Mouse (Mus musculus) thymus, adult 2 months (tissue): ENCODE data around the gene Ociad1. TPM values are rescaled to one million over a fixed set of nuclear protein-coding genes. Genes with fewer than 3 reads are reported as not detected.

Experiments
- DNase-seq: peaks from one replicate; pipeline ENCODE4 v3.0.0; 2021
- H3K27ac ChIP-seq: fragments of 200-500 bp; 2 replicates; pipeline ENCODE4 v1.5.1; 2012; ENCODE audit warnings: low read length, control low read depth; ENCODE audit not compliant: control insufficient read depth, insufficient read depth
- H3K27me3 ChIP-seq: fragments of 200-500 bp; 2 replicates; pipeline ENCODE4 v1.6.1; 2012; ENCODE audit warnings: mild to moderate bottlenecking, low read length, moderate library complexity, mixed read lengths; ENCODE audit not compliant: control insufficient read depth, insufficient read depth
- H3K36me3 ChIP-seq: fragments of 200-500 bp; 2 replicates; pipeline ENCODE4 v1.6.1; 2012; ENCODE audit warnings: mild to moderate bottlenecking, low read length, moderate library complexity; ENCODE audit not compliant: control insufficient read depth, insufficient read depth
- H3K4me1 ChIP-seq: fragments of 200-500 bp; replicated peaks from 2 replicates; pipeline ENCODE4 v1.6.1; 2012; ENCODE audit warnings: low read length; ENCODE audit not compliant: control insufficient read depth, insufficient read depth
- H3K4me3 ChIP-seq: fragments of 200-500 bp; 2 replicates; pipeline ENCODE4 v1.5.1; 2012; ENCODE audit warnings: mild to moderate bottlenecking, low read length, control low read depth, moderate library complexity; ENCODE audit not compliant: control insufficient read depth, insufficient read depth
- CTCF ChIP-seq: fragments of 200-500 bp; IDR thresholded peaks from 2 replicates; pipeline ENCODE4 v1.5.1; 2012; ENCODE audit warnings: mild to moderate bottlenecking, control low read depth, low read length, moderate library complexity, borderline replicate concordance; ENCODE audit not compliant: control insufficient read depth, poor library complexity, insufficient read depth; ENCODE audit errors: extremely low read depth
- POLR2A ChIP-seq: fragments of 200-500 bp; IDR thresholded peaks from 2 replicates; pipeline ENCODE4 v1.6.1; 2012; ENCODE audit warnings: mild to moderate bottlenecking, low read length, control low read depth, moderate library complexity; ENCODE audit not compliant: control insufficient read depth, poor library complexity, insufficient read depth; ENCODE audit errors: extremely low read depth
- WGBS: fragments of 180-500 bp; shearing (Covaris S2); methylation state at CpG from one replicate; pipeline ENCODE4 v1.1.7; 2018; 5-methylcytosine and 5-hydroxymethylcytosine counted together
- polyA plus RNA-seq: library from polyadenylated mRNA; depleted of rRNA; stranded (reverse); fragments of >200 nt; gene quantifications from 2 replicates; pipeline ENCODE4 v1.2.3, GENCODE M21; 2012; rRNA removed

Ociad1 gene
- polyA plus RNA-seq, 1 experiment = 73.3 TPM

DNA sequence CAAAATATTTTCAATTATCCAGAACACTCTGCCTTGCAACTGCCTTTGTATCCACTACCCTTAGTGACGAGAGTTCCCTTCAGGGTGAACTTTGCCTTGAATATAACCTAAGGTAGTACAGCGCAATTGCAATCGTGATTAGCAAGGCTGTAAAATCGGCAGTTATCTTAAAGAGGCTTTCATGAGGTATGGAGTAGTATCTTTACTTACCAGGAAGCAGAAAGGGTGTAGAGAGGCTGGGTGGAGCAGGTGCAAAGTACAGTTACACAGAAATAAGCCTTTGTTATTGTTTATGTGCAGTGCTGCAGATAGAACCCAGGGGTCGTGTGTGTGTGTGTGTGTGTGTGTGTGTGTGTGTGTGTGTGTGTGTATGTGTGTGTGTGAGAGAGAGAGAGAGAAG lies 62.8 kb downstream of the Ociad1 start:
- WGBS = 84% methylated on average over 5 of the region's 5 CpGs
- DNase-seq = no peak
- H3K27me3 ChIP-seq = no peaks in the 10 kb centered on the region
- H3K27ac ChIP-seq = no peak overlapping the region
- no peak overlapping the region for H3K4me3 ChIP-seq
- no peaks in the 10 kb centered on the region for H3K36me3 ChIP-seq
- TF ChIP-seq CTCF (no peak), POLR2A (no peak)
- H3K4me1 ChIP-seq = no peaks in the 10 kb centered on the region

GRCm38 (mm10) chr5:73359134-73359751 lies 66.7 kb downstream of the Ociad1 start:
- no peak overlapping the region for H3K27ac ChIP-seq
- no peaks in the 10 kb centered on the region for H3K27me3 ChIP-seq
- TF ChIP-seq CTCF (no peak), POLR2A (no peak)
- no peaks in the 10 kb centered on the region for H3K4me1 ChIP-seq
- WGBS = 83% methylated on average over 6 of the region's 6 CpGs
- DNase-seq = no peak
- no peaks in the 10 kb centered on the region for H3K36me3 ChIP-seq
- no peak overlapping the region for H3K4me3 ChIP-seq

DNA sequence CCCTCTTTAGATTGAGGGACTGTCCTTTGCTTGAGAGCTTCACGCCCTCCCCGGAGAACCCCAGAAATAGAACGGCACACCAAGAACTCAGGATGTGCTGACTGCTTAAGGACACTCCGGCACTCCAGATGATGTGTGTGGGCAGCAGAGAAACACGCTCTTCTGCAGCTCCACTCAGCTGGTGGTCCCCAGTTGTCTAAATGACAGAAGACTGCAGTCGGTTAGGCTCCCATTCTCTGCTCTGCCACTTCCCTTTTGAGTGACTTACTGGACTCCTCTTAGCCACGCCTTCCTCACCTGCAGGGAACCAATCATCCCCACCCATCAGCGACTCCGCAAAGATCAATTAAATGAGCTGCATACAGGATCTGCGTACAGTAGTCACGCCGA lies 67.2 kb downstream of the Ociad1 start:
- no peak for DNase-seq
- no peaks in the 10 kb centered on the region for H3K36me3 ChIP-seq
- H3K4me3 ChIP-seq = no peak overlapping the region
- WGBS = 55% methylated on average over 12 of the region's 12 CpGs
- no peaks in the 10 kb centered on the region for H3K27me3 ChIP-seq
- H3K4me1 ChIP-seq = no peaks in the 10 kb centered on the region
- TF ChIP-seq POLR2A (no peak), CTCF (no peak)
- H3K27ac ChIP-seq = no peak overlapping the region

DNA sequence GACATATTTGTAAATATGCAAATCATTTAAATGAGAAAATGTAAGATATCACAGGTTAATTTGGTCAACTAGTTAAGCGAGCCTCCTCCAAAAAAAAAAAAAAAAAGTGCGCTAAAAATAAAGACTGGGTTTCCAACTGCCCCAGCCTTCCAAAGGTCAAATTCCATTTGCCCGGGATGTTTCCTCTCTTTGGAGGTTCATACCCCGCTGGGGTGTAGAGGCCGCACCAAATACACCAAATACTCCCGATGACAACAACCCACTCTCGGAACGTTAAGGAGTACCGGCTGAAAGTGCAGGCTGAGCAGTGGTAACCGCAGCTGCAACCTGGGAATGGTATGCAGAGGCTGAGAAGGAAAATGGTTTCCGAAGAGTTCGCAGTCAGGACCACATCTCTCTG lies 67.7 kb downstream of the Ociad1 start:
- DNase-seq = no peak
- Histone ChIP-seq H3K27me3 (no peaks in the 10 kb centered on the region), H3K36me3 (no peaks in the 10 kb centered on the region), H3K4me3 (no peak overlapping the region), H3K4me1 (no peaks in the 10 kb centered on the region), H3K27ac (no peak overlapping the region)
- WGBS = 55% methylated on average over 12 of the region's 12 CpGs
- TF ChIP-seq POLR2A (no peak), CTCF (no peak)

GRCm38 (mm10) chr5:73362338-73362737 lies 69.8 kb downstream of the Ociad1 start:
- DNase-seq = no peak
- WGBS = 83% methylated on average over 7 of the region's 7 CpGs
- Histone ChIP-seq H3K4me3 (no peak overlapping the region), H3K36me3 (no peaks in the 10 kb centered on the region), H3K27me3 (no peaks in the 10 kb centered on the region), H3K4me1 (no peaks in the 10 kb centered on the region), H3K27ac (no peak overlapping the region)
- no peak for TF ChIP-seq CTCF
- no peak for TF ChIP-seq POLR2A

DNA sequence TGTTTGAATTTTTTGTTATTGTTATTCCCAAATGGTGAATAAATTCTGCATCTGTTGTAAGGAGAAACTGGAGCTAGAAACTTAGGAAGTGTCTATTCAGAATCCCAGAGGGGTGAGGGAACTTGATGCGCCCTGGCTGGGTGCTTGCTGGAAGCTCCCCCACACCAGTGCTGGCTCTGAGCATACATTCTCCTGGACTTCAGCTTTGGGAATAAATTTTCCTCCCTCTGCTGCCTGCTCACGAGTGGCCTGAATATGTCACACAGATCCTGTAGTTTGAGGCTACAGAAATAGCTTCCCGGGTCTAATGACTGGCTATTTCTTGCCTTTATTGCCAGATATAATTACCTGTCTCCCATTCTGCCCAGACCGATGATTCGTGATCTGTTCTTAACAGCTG lies 70.2 kb downstream of the Ociad1 start:
- H3K36me3 ChIP-seq = no peaks in the 10 kb centered on the region
- no peaks in the 10 kb centered on the region for H3K4me1 ChIP-seq
- 93% methylated on average over 5 of the region's 5 CpGs for WGBS

More for the DNA sequence above, 70.2 kb downstream of the Ociad1 start:
- DNase-seq = no peak
- Histone ChIP-seq H3K27me3 (no peaks in the 10 kb centered on the region), H3K4me3 (no peak overlapping the region), H3K27ac (no peak overlapping the region)
- TF ChIP-seq POLR2A (no peak), CTCF (no peak)

Other genes with a start within 250 kb of the Ociad1 start
- gene Fryl, start 36.2 kb upstream of the Ociad1 start, polyA plus RNA-seq = 107 and 147 TPM in 2 replicates
- gene Ociad2, start 48.2 kb downstream of the Ociad1 start, polyA plus RNA-seq = 2.6 and 3.1 TPM in 2 replicates
- gene Cwh43, start 113.3 kb downstream of the Ociad1 start, polyA plus RNA-seq = 0.05 and 0.07 TPM in 2 replicates
- 2.9 and 3.9 TPM in 2 replicates for gene Dcun1d4, start 188.2 kb downstream of the Ociad1 start, polyA plus RNA-seq